Mouse (Mus musculus) neural tube, embryonic 11.5 days (tissue): ENCODE measurements at regions not wholly inside any gene's neighbourhood (a gene's known extent, or its start where the extent isn't known, plus 50 kb on each side); places are given as distances from the start of the nearest gene placed in this dataset.

Source experiments
- ATAC-seq: fragments of 200-750 bp; cut with Nextera tagmentation; 2 replicates; pipeline ENCODE4 v1.8.0; 2017; ENCODE audit warnings: moderate number of reproducible peaks, mild to moderate bottlenecking, moderate TSS enrichment, moderate library complexity; ENCODE audit not compliant: insufficient read depth, low FRiP score, low TSS enrichment
- DNase-seq: peaks from one replicate; pipeline ENCODE4 v3.0.0-alpha.2; 2015; ENCODE audit warnings: low spot score
- H3K27ac ChIP-seq: fragments of 300-500 bp; sonication (generic); 2 replicates; pipeline ENCODE4 v1.5.1; 2014; ENCODE audit warnings: low read depth, mild to moderate bottlenecking, low read length
- H3K27me3 ChIP-seq: fragments of 300-500 bp; sonication (generic); 2 replicates; pipeline ENCODE4 v1.6.1; 2014; ENCODE audit warnings: mild to moderate bottlenecking, low read length, mixed read lengths; ENCODE audit not compliant: control insufficient read depth, insufficient read depth
- H3K36me3 ChIP-seq: fragments of 300-500 bp; sonication (generic); 2 replicates; pipeline ENCODE4 v1.6.1; 2014; ENCODE audit warnings: mild to moderate bottlenecking, low read length, moderate library complexity, mixed read lengths; ENCODE audit not compliant: control insufficient read depth, insufficient read depth
- H3K4me1 ChIP-seq: fragments of 300-500 bp; sonication (generic); 2 replicates; pipeline ENCODE4 v1.6.1; 2014; ENCODE audit warnings: low read length, mixed read lengths; ENCODE audit not compliant: control insufficient read depth, insufficient read depth
- H3K4me2 ChIP-seq: fragments of 300-500 bp; sonication (generic); 2 replicates; pipeline ENCODE4 v1.6.1; 2014; ENCODE audit warnings: low read depth, mild to moderate bottlenecking, moderate library complexity
- H3K4me3 ChIP-seq: fragments of 300-500 bp; sonication (generic); 2 replicates; pipeline ENCODE4 v1.5.1; 2014; ENCODE audit warnings: low read depth, low read length
- H3K9ac ChIP-seq: fragments of 300-500 bp; sonication (generic); 2 replicates; pipeline ENCODE4 v1.6.1; 2014; ENCODE audit warnings: mild to moderate bottlenecking, low read length
- H3K9me3 ChIP-seq: fragments of 300-500 bp; sonication (generic); 2 replicates; pipeline ENCODE4 v1.6.1; 2016; ENCODE audit warnings: low read length; ENCODE audit not compliant: control insufficient read depth
- WGBS: fragments of 180-500 bp; shearing (Covaris S2); extraction: QIAGEN DNeasy Blood & Tissue Kit; methylation state at CpG from one replicate; pipeline ENCODE4 v1.1.7; 2014; 5-methylcytosine and 5-hydroxymethylcytosine counted together

DNA sequence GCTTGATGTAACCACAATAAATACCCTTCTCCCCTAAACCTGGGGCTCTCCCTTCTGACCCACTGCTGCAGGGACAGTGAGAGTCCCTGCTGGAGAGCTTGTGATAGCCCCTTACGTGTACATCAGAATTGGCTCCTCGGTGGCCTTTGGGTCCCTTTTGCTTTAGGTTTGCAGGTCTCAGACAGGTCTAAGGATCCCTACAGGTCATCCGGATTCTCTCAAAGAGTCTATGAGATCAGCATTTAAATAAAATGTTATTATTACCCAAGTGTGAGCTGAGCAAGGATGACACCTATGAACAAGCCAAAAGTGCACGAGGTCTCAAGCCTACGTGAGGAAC is 51.7 kb upstream of the Asb17 start:
- Histone ChIP-seq H3K4me2 (no peak overlapping the region), H3K27ac (no peak overlapping the region), H3K4me1 (no peaks in the 10 kb centered on the region), H3K4me3 (no peak overlapping the region), H3K9me3 (no peaks in the 10 kb centered on the region), H3K9ac (no peak overlapping the region), H3K27me3 (no peaks in the 10 kb centered on the region), H3K36me3 (no peaks in the 10 kb centered on the region)
- ATAC-seq: no peak
- DNase-seq: no peak
- 88% methylated on average over 5 of the region's 5 CpGs for WGBS
